Mouse (Mus musculus): Measurements from ENCODE around the gene Drc1.

Drc1 gene

GRCm38 (mm10) chr5:30281291-30281732, at the start of gene Drc1:
Drc1 (plus strand) TSS chr5:30281388.
- TF ChIP-seq POU5F1 (IDR thresholded peaks at IDR 0.05; ENCODE audit: borderline replicate concordance, low read length): no peak
- no peak for TF ChIP-seq CTCF (conservative IDR thresholded peaks at IDR 0.05; ENCODE audit: low read length)
- TF ChIP-seq NANOG (IDR thresholded peaks at IDR 0.05; ENCODE audit: borderline replicate concordance, low read length): no peak
- Histone ChIP-seq H3K36me3 (ENCODE audit: insufficient read depth, low read length) (no peaks in the 10 kb centered on the region), H3K4me3 (replicated peaks; ENCODE audit: low read length) (peak within 1 kb of the TSS; percentile 79), H3K9me3 (ENCODE audit: low read length) (peaks cover 10% of the 10 kb centered on the region), H3K27me3 (ENCODE audit: insufficient read depth, low read length) (0 out of 2 replicates have a peak, but pooled peaks cover 2% of the 10 kb centered on the region), H3K4me1 (replicated peaks; ENCODE audit: low read depth, low read length) (peaks cover 16% of the 10 kb centered on the region)

DNA sequence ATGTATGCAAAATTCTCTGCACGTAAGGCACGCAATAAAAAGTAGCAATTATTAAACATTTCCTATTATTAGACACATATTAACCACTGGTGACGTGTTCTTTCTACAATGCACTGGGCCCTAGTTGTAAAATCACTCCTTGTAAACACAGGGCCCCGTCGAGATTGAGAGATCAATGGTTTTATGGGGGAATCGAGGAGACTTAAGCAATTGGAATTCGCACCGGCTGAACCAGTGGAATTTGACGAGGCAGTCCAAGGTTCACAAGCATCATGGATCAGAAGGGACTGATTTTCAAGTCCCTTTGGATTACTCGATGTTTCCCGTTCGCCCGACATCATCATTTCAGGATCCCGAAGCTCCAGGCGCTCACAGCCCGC, 49.3 kb upstream of the Drc1 start:
- Histone ChIP-seq H3K4me1 (replicated peaks; ENCODE audit: low read depth, low read length) (peaks cover 11% of the 10 kb centered on the region; the same call in 1 of the 2 replicates), H3K36me3 (ENCODE audit: insufficient read depth, low read length) (no peaks in the 10 kb centered on the region)
- TF ChIP-seq CTCF (conservative IDR thresholded peaks at IDR 0.05; ENCODE audit: low read length): no peak
- no peak for TF ChIP-seq POU5F1 (IDR thresholded peaks at IDR 0.05; ENCODE audit: borderline replicate concordance, low read length)
- TF ChIP-seq NANOG (IDR thresholded peaks at IDR 0.05; ENCODE audit: borderline replicate concordance, low read length): no peak

GRCm38 (mm10) chr5:30232271-30232971, 48.8 kb upstream of the Drc1 start, which contains the start of gene Selenoi:
Selenoi (plus strand) TSS chr5:30232581.
- Histone ChIP-seq H3K4me3 (replicated peaks; ENCODE audit: low read length) (peak within 1 kb of the TSS; percentile 81), H3K4me1 (replicated peaks; ENCODE audit: low read depth, low read length) (peaks cover 11% of the 10 kb centered on the region; the same call in 1 of the 2 replicates), H3K9me3 (ENCODE audit: low read length) (peaks cover 25% of the 10 kb centered on the region), H3K27me3 (ENCODE audit: insufficient read depth, low read length) (peaks cover 17% of the 10 kb centered on the region), H3K36me3 (ENCODE audit: insufficient read depth, low read length) (no peaks in the 10 kb centered on the region)
- no peak for TF ChIP-seq CTCF (conservative IDR thresholded peaks at IDR 0.05; ENCODE audit: low read length)
- TF ChIP-seq NANOG (IDR thresholded peaks at IDR 0.05; ENCODE audit: borderline replicate concordance, low read length): no peak
- no peak for TF ChIP-seq POU5F1 (IDR thresholded peaks at IDR 0.05; ENCODE audit: borderline replicate concordance, low read length)

More for the DNA sequence above, 49.3 kb upstream of the Drc1 start:
- Histone ChIP-seq H3K9me3 (ENCODE audit: low read length) (peaks cover 25% of the 10 kb centered on the region), H3K4me3 (replicated peaks; ENCODE audit: low read length) (peak overlapping the region; percentile 81), H3K27me3 (ENCODE audit: insufficient read depth, low read length) (peaks cover 17% of the 10 kb centered on the region)

DNA sequence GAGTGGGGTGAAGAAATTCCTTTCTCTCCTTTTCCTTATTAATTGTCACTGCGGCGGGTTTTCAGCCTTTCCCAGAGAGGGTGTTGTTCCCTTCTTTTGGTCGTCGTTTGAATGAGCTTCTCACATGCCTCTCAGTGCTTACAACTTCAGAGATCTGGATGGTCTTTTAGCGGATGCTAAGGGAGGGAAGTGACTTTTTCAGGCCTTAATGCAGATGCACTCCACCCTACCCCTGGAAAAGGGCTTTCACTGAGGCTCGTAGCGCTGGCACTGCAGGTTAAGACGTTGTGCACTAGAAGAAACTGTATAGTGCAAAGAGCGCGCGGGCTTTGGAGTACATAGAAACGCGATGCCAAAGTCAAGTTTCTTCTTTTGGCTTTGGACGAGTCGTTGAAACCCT, 48.1 kb upstream of the Drc1 start:
- peaks cover 11% of the 10 kb centered on the region; the same call in 1 of the 2 replicates for H3K4me1 ChIP-seq (replicated peaks; ENCODE audit: low read depth, low read length)
- no peaks in the 10 kb centered on the region for H3K36me3 ChIP-seq (ENCODE audit: insufficient read depth, low read length)
- peaks cover 17% of the 10 kb centered on the region for H3K27me3 ChIP-seq (ENCODE audit: insufficient read depth, low read length)
- peak overlapping the region; percentile 81 for H3K4me3 ChIP-seq (replicated peaks; ENCODE audit: low read length)
- no peak for TF ChIP-seq CTCF (conservative IDR thresholded peaks at IDR 0.05; ENCODE audit: low read length)
- TF ChIP-seq POU5F1 (IDR thresholded peaks at IDR 0.05; ENCODE audit: borderline replicate concordance, low read length): no peak
- no peak for TF ChIP-seq NANOG (IDR thresholded peaks at IDR 0.05; ENCODE audit: borderline replicate concordance, low read length)
- H3K9me3 ChIP-seq (ENCODE audit: low read length): peaks cover 25% of the 10 kb centered on the region

- Histone ChIP-seq H3K36me3 (ENCODE audit: insufficient read depth, low read length) (no peaks in the 10 kb centered on the region), H3K27me3 (ENCODE audit: insufficient read depth, low read length) (peaks cover 17% of the 10 kb centered on the region), H3K9me3 (ENCODE audit: low read length) (peaks cover 25% of the 10 kb centered on the region), H3K4me1 (replicated peaks; ENCODE audit: low read depth, low read length) (peaks cover 11% of the 10 kb centered on the region; the same call in 1 of the 2 replicates), H3K4me3 (replicated peaks; ENCODE audit: low read length) (no peak overlapping the region)
- no peak for TF ChIP-seq NANOG (IDR thresholded peaks at IDR 0.05; ENCODE audit: borderline replicate concordance, low read length)
- no peak for TF ChIP-seq POU5F1 (IDR thresholded peaks at IDR 0.05; ENCODE audit: borderline replicate concordance, low read length)
- TF ChIP-seq CTCF (conservative IDR thresholded peaks at IDR 0.05; ENCODE audit: low read length): no peak
Observed at GRCm38 (mm10) chr5:30233979-30234378, 47.2 kb upstream of the Drc1 start.

DNA sequence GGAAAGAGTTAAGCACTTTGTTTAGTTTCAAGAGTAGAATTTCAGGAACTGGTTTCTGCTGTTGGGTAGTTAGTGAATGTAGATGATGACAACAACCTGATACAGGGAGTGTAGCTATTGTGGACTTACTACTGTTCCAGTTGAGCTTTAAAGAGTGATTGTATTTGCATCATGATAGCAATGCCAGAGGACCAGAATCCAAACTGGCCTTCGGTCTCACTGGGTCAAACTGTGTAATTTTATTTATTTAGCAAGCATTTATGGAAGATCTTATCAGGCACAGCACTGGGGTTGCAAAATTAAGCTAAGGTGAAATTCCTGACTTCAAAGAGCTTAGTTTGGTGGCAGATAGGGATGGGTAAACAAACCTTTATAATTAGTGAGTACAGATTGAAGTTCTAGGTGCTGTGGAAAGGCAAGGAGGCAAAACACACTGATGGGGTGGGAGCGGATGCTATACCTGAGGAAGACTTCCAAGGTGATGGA, 45.5 kb upstream of the Drc1 start:
- TF ChIP-seq NANOG (IDR thresholded peaks at IDR 0.05; ENCODE audit: borderline replicate concordance, low read length): no peak
- TF ChIP-seq POU5F1 (IDR thresholded peaks at IDR 0.05; ENCODE audit: borderline replicate concordance, low read length): no peak
- TF ChIP-seq CTCF (conservative IDR thresholded peaks at IDR 0.05; ENCODE audit: low read length): no peak
- peaks cover 11% of the 10 kb centered on the region; the same call in 1 of the 2 replicates for H3K4me1 ChIP-seq (replicated peaks; ENCODE audit: low read depth, low read length)
- H3K4me3 ChIP-seq (replicated peaks; ENCODE audit: low read length): no peak overlapping the region
- no peaks in the 10 kb centered on the region for H3K36me3 ChIP-seq (ENCODE audit: insufficient read depth, low read length)
- peaks cover 16% of the 10 kb centered on the region for H3K9me3 ChIP-seq (ENCODE audit: low read length)
- peaks cover 17% of the 10 kb centered on the region for H3K27me3 ChIP-seq (ENCODE audit: insufficient read depth, low read length)

- H3K4me3 ChIP-seq (replicated peaks; ENCODE audit: low read length): no peak overlapping the region
- H3K4me1 ChIP-seq (replicated peaks; ENCODE audit: low read depth, low read length): peaks cover 5% of the 10 kb centered on the region; the same call in 1 of the 2 replicates
- no peaks in the 10 kb centered on the region for H3K9me3 ChIP-seq (ENCODE audit: low read length)
- TF ChIP-seq NANOG (IDR thresholded peaks at IDR 0.05; ENCODE audit: borderline replicate concordance, low read length): no peak
- TF ChIP-seq POU5F1 (IDR thresholded peaks at IDR 0.05; ENCODE audit: borderline replicate concordance, low read length): no peak
- no peak for TF ChIP-seq CTCF (conservative IDR thresholded peaks at IDR 0.05; ENCODE audit: low read length)
- no peaks in the 10 kb centered on the region for H3K36me3 ChIP-seq (ENCODE audit: insufficient read depth, low read length)
- H3K27me3 ChIP-seq (ENCODE audit: insufficient read depth, low read length): peaks cover 9% of the 10 kb centered on the region
Observed at GRCm38 (mm10) chr5:30238533-30238932, 42.7 kb upstream of the Drc1 start.

DNA sequence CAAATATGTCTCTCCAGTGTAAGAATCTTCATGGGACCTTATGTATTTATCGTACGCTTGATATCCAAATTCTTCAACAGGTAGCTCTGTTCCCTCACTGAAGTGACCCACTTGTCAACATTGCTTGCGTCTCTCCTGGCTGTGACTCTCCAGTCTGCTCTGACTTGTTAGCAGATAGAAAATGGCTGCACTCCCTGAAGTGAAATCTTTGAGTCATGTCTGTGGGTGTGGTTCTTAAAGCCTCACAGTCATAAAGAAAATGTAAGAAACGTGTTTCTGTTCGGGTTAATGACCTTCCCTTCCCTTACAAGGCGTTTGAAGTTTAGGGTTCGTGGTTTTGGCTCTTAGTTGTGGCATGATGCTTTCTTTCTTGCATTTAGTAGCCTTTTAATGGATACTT, 40.6 kb upstream of the Drc1 start:
- H3K4me3 ChIP-seq (replicated peaks; ENCODE audit: low read length): no peak overlapping the region
- H3K4me1 ChIP-seq (replicated peaks; ENCODE audit: low read depth, low read length): no peaks in the 10 kb centered on the region
- H3K9me3 ChIP-seq (ENCODE audit: low read length): no peaks in the 10 kb centered on the region
- no peaks in the 10 kb centered on the region for H3K27me3 ChIP-seq (ENCODE audit: insufficient read depth, low read length)
- no peak for TF ChIP-seq POU5F1 (IDR thresholded peaks at IDR 0.05; ENCODE audit: borderline replicate concordance, low read length)
- no peak for TF ChIP-seq CTCF (conservative IDR thresholded peaks at IDR 0.05; ENCODE audit: low read length)
- no peak for TF ChIP-seq NANOG (IDR thresholded peaks at IDR 0.05; ENCODE audit: borderline replicate concordance, low read length)
- H3K36me3 ChIP-seq (ENCODE audit: insufficient read depth, low read length): no peaks in the 10 kb centered on the region
